Mouse (Mus musculus) heart, embryonic 16.5 days (tissue): ENCODE results near the gene Dlk2. TPM values are rescaled to one million over a fixed set of nuclear protein-coding genes. Genes with fewer than 3 reads are reported as not detected.

ENCODE experiments used
- ATAC-seq: fragments of 200-750 bp; cut with Nextera tagmentation; replicated peaks from 2 replicates; pipeline ENCODE4 v1.8.0; 2017; ENCODE audit warnings: moderate number of reproducible peaks; ENCODE audit not compliant: insufficient read depth, low FRiP score; ENCODE audit errors: extremely low read depth
- H3K27ac ChIP-seq: fragments of 300-500 bp; sonication (generic); 2 replicates; pipeline ENCODE4 v1.5.1; 2014; ENCODE audit warnings: mild to moderate bottlenecking, low read length, control low read depth, moderate library complexity
- H3K27me3 ChIP-seq: fragments of 300-500 bp; sonication (generic); 2 replicates; pipeline ENCODE4 v1.6.1; 2014; ENCODE audit warnings: low read length, mixed read lengths; ENCODE audit not compliant: control insufficient read depth, insufficient read depth
- H3K36me3 ChIP-seq: fragments of 300-500 bp; sonication (generic); 2 replicates; pipeline ENCODE4 v1.6.1; 2014; ENCODE audit not compliant: control insufficient read depth, insufficient read depth
- H3K4me1 ChIP-seq: fragments of 300-500 bp; sonication (generic); 2 replicates; pipeline ENCODE4 v1.6.1; 2014; ENCODE audit warnings: low read length, mixed read lengths; ENCODE audit not compliant: control insufficient read depth, insufficient read depth
- H3K4me2 ChIP-seq: fragments of 300-500 bp; sonication (generic); 2 replicates; pipeline ENCODE4 v1.6.1; 2014; ENCODE audit warnings: low read depth, mild to moderate bottlenecking, control low read depth, low read length
- H3K4me3 ChIP-seq: fragments of 300-500 bp; sonication (generic); 2 replicates; pipeline ENCODE4 v1.5.1; 2014; ENCODE audit warnings: mild to moderate bottlenecking, control low read depth, low read length
- H3K9ac ChIP-seq: fragments of 300-500 bp; sonication (generic); 2 replicates; pipeline ENCODE4 v1.6.1; 2014; ENCODE audit warnings: low read length, control low read depth
- H3K9me3 ChIP-seq: fragments of 300-500 bp; sonication (generic); replicated peaks from 2 replicates; pipeline ENCODE4 v1.6.1; 2016; ENCODE audit warnings: low read length; ENCODE audit not compliant: control insufficient read depth
- WGBS: fragments of 180-500 bp; shearing (Covaris S2); extraction: QIAGEN DNeasy Blood & Tissue Kit; methylation state at CpG from one replicate; pipeline ENCODE4 v1.1.7; 2014; 5-methylcytosine and 5-hydroxymethylcytosine counted together
- polyA plus RNA-seq: library from polyadenylated mRNA; unstranded; fragments of >200 nt; fragmentation: Nextera tagmentation; extraction: Ambion mirVana; gene quantifications from 2 replicates; pipeline ENCODE4 v1.2.1, GENCODE M21; 2015

Dlk2 gene
- polyA plus RNA-seq, 1 experiment from 2014 or later = 1.4 TPM

DNA sequence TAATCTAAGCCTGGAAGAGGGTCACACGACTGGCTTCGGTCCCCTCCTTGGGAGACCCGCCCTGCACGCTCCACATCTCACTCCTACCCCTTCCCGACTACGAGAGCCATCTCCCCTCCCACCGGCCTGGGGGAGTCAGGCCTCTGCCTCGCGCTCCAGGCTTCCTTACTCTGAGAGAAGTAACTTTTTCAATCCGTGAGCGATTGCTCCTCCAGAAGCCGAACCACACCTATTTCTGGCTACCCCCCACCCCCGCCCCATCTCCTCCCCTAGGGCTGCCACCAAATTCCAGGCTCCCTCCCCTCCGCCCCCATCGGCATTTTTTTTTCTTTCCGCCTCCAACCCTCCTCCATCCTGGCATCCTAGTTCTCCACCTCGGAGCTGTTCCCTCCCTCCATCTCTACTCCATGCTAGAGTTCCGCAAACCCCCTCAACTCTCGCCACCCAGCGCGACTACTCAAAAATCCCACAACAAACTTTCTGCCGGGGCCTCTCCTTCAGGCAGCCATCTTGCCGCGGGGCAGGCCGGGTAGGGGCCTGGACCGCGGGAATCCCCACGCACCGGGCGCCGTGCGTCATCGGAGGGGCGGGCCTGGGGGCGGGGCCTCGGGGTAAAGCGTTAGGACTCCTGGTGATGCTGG is 14.6 kb upstream of the Dlk2 start, which contains the start of gene Tjap1:
Gene Tjap1 (minus strand): TSS at position 544 of the 641 bp plus-strand sequence.
- WGBS = under 1% methylated on average over 37 of the region's 37 CpGs
- Histone ChIP-seq H3K9me3 (no peaks in the 10 kb centered on the region), H3K4me2 (peak within 1 kb of the TSS; percentile 95), H3K4me3 (peak within 1 kb of the TSS; percentile 79), H3K36me3 (peaks cover 9% of the 10 kb centered on the region; the same call in 1 of the 2 replicates), H3K27me3 (no peaks in the 10 kb centered on the region), H3K27ac (peak within 1 kb of the TSS; percentile 93), H3K4me1 (peaks cover 20% of the 10 kb centered on the region), H3K9ac (peak within 1 kb of the TSS; percentile 87)
- ATAC-seq = peak; percentile 97

DNA sequence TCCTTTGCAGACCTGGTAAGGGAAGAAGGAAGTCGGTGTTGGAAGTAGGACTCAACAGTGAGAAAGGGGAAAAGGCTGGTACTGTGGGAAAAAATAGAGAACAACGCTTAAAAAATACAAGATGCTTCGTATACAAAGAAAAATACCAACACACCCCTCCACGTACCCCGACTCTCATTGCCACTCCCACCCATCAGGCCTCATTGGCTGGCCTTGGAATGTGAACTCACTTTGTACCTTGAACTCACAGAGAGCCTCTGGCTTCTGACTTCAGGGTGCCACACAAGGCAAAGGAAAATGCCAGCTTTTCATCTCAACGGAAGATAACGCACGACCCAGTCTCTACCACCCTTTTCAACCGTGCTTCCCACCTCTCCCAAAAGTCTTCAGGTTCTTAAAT is 14.1 kb upstream of the Dlk2 start:
- Histone ChIP-seq H3K4me3 (peak overlapping the region; percentile 79), H3K27ac (no peak overlapping the region; the same call in none of the 2 replicates), H3K9ac (peak overlapping the region; percentile 87), H3K36me3 (peaks cover 9% of the 10 kb centered on the region; the same call in 1 of the 2 replicates), H3K4me2 (peak overlapping the region; percentile 95), H3K27me3 (no peaks in the 10 kb centered on the region), H3K9me3 (no peaks in the 10 kb centered on the region), H3K4me1 (peaks cover 16% of the 10 kb centered on the region)
- no peak for ATAC-seq
- whole genome bisulfite sequencing = 22% methylated on average over 9 of the region's 9 CpGs

GRCm38 (mm10) chr17:46283911-46284310 is 13.3 kb upstream of the Dlk2 start:
- Histone ChIP-seq H3K36me3 (0 out of 2 replicates have a peak, but pooled peaks cover 4% of the 10 kb centered on the region), H3K4me3 (no peak overlapping the region), H3K4me1 (peaks cover 16% of the 10 kb centered on the region), H3K9ac (no peak overlapping the region), H3K27me3 (no peaks in the 10 kb centered on the region), H3K4me2 (no peak overlapping the region), H3K9me3 (no peaks in the 10 kb centered on the region), H3K27ac (no peak overlapping the region)
- no peak for ATAC-seq
- WGBS = 84% methylated on average over 8 of the region's 8 CpGs

GRCm38 (mm10) chr17:46284653-46285052 is 12.6 kb upstream of the Dlk2 start:
- WGBS = 53% methylated on average over 7 of the region's 7 CpGs
- H3K9ac ChIP-seq = no peak overlapping the region

GRCm38 (mm10) chr17:46285407-46285806 is 11.8 kb upstream of the Dlk2 start:
- WGBS = 60% methylated on average over 6 of the region's 6 CpGs
- H3K9ac ChIP-seq = no peak overlapping the region
- H3K4me1 ChIP-seq = peaks cover 16% of the 10 kb centered on the region
- H3K4me3 ChIP-seq = no peak overlapping the region
- ATAC-seq = no peak
- no peaks in the 10 kb centered on the region for H3K36me3 ChIP-seq
- H3K27ac ChIP-seq = no peak overlapping the region
- H3K4me2 ChIP-seq = no peak overlapping the region
- H3K27me3 ChIP-seq = no peaks in the 10 kb centered on the region
- 0 out of 2 replicates have a peak, but pooled peaks cover 2% of the 10 kb centered on the region for H3K9me3 ChIP-seq

More at GRCm38 (mm10) chr17:46284653-46285052, 12.6 kb upstream of the Dlk2 start:
- Histone ChIP-seq H3K4me1 (peaks cover 16% of the 10 kb centered on the region), H3K4me2 (no peak overlapping the region), H3K9me3 (no peaks in the 10 kb centered on the region), H3K27ac (no peak overlapping the region), H3K4me3 (no peak overlapping the region), H3K36me3 (no peaks in the 10 kb centered on the region), H3K27me3 (no peaks in the 10 kb centered on the region)
- no peak for ATAC-seq

DNA sequence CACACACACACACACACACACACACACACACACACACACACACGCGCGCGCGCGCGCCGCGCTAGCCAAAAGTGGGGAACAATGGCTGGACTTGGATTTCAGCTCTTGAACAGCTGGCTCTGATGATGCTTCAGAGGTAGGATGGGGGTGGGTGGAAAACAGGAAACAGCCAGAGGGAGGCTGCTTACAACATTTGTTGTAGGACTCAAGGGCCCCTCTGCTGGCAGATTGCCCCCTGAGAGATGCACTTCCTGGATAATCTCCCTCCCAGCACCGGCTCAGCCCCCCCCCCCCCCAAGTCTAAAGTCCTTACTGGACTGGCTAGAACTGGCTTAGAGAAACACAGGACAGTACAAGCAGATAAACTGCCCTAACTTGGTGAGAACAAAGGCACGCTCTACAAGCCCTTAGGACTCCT is 9.5 kb upstream of the Dlk2 start:
- WGBS = 46% methylated on average over 11 of the region's 11 CpGs
- ATAC-seq = peak; percentile 25; the same call in 1 of the 2 replicates

DNA sequence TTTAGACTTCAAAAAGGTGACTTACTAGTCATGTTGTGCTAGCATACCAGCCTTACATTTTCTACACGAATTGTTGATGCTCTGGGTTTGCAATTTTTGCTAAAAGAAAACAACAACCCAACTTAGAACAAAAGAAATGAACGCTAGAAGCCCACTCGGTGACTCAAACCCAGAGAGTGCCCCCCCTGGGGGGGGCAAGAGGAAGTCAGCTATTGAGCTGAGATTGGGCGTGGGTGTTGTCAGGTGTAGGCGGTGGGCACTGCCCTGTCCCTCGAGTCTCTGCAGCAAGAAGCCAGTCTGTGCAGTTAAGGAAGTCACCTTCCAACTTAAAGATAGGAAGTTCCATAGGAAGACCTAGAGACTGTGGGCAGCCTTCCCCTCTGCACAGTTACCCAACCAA is 620 bp upstream of the Dlk2 start:
- H3K27me3 ChIP-seq = peaks cover 42% of the 10 kb centered on the region

More for the DNA sequence above, 9.5 kb upstream of the Dlk2 start:
- Histone ChIP-seq H3K4me1 (0 out of 2 replicates have a peak, but pooled peaks cover 3% of the 10 kb centered on the region), H3K9me3 (0 out of 2 replicates have a peak, but pooled peaks cover 2% of the 10 kb centered on the region), H3K9ac (no peak overlapping the region), H3K27ac (peak overlapping the region; percentile 38; the same call in 1 of the 2 replicates), H3K4me3 (no peak overlapping the region), H3K36me3 (no peaks in the 10 kb centered on the region), H3K4me2 (no peak overlapping the region), H3K27me3 (no peaks in the 10 kb centered on the region; the same call in 1 of the 2 replicates)

GRCm38 (mm10) chr17:46297028-46297363 is 225 bp upstream of the Dlk2 start:
- Histone ChIP-seq H3K4me3 (peak overlapping the region; percentile 71), H3K9ac (peak overlapping the region; percentile 75), H3K9me3 (no peaks in the 10 kb centered on the region), H3K4me2 (peak overlapping the region; percentile 100), H3K27me3 (peaks cover 42% of the 10 kb centered on the region), H3K36me3 (no peaks in the 10 kb centered on the region), H3K4me1 (peaks cover 15% of the 10 kb centered on the region; the same call in 1 of the 2 replicates), H3K27ac (no peak overlapping the region)
- 11% methylated on average over 6 of the region's 6 CpGs for WGBS
- no peak for ATAC-seq

More for the DNA sequence above, 620 bp upstream of the Dlk2 start:
- no peaks in the 10 kb centered on the region for H3K9me3 ChIP-seq
- no peak overlapping the region for H3K27ac ChIP-seq
- no peaks in the 10 kb centered on the region for H3K36me3 ChIP-seq
- no peak for ATAC-seq
- peaks cover 15% of the 10 kb centered on the region; the same call in 1 of the 2 replicates for H3K4me1 ChIP-seq
- 34% methylated on average over 6 of the region's 6 CpGs for WGBS
- H3K4me2 ChIP-seq = no peak overlapping the region
- no peak overlapping the region for H3K4me3 ChIP-seq
- H3K9ac ChIP-seq = no peak overlapping the region

DNA sequence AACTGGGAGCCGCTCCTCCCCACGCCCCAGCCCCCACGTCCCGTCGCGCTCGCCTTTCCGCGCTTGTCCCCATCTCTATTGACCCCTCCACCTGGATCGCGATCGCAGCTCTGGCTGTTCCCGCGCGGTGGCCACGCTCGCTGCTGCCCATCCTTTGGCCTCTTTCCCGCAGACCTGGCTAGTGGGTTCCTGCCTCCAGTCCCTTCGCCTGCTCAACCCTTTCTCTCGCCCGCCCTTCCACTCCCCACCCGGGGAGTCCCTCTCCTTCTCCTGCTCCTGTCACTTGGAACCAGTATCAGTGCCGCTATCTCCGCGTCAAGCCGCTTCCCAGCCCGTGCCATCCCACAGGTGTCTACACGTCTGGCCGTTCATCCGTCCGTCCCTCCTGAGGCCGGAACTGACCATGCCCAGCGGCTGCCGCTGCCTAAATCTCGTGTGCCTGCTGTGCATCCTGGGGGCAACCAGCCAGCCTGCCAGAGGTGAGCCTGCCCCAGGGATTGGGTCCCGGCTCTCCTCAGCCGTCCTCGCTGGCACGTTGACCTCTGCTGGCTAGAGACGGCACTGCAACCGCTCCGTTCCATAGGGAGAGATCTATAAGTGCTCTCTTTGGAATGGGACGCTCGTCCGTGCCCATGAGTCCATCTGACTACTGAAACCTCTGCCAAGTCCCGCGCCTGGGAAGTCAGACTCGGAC is 1.1 kb downstream of the Dlk2 start:
- peaks cover 15% of the 10 kb centered on the region; the same call in 1 of the 2 replicates for H3K4me1 ChIP-seq
- peaks cover 37% of the 10 kb centered on the region for H3K27me3 ChIP-seq
- H3K4me3 ChIP-seq = peak overlapping the region; percentile 71
- H3K4me2 ChIP-seq = peak overlapping the region; percentile 100
- H3K36me3 ChIP-seq = no peaks in the 10 kb centered on the region
- no peak overlapping the region for H3K27ac ChIP-seq
- WGBS = under 1% methylated on average over 48 of the region's 48 CpGs
- H3K9ac ChIP-seq = peak overlapping the region; percentile 75
- ATAC-seq = peak; percentile 70
- H3K9me3 ChIP-seq = no peaks in the 10 kb centered on the region
